Mouse (Mus musculus): ENCODE measurements at regions not wholly inside any gene's neighbourhood (a gene's known extent, or its start where the extent isn't known, plus 50 kb on each side); places are given as distances from the start of the nearest gene placed in this dataset.

DNA sequence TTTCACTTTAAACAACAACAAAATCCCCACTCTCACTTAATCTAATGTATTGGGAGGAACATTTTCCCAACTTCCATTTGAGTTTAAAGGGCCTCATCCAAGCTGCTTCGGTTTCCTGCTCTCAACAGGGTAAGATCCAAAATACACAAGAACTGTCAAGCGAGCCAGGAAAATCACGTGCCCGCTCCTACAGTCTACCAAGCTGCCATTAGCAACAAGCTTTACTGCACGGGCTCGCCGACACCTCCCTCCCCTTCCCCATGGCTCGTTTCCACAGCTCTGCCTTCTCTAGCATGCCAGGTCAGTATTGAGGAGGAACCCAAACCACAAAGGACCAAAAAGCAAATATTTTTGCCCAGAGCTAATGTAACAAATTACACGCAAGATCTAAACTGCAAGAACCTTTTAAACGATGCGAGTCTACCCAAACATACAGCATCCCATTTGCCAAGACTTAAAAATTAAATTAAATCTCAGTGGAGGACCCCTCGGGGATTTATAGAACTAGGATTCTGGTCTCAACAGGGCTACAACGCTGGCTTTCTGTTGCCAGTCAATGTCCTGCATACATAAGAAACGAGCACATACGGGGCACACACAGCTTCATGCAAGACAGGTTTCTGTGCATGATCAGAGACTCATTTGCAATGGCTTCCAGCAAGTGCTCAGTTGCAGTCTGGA is 435.4 kb upstream of the Jarid2 start:
- no peak for DNase-seq (ENCODE audit: low spot score in 2 of 2)

DNA sequence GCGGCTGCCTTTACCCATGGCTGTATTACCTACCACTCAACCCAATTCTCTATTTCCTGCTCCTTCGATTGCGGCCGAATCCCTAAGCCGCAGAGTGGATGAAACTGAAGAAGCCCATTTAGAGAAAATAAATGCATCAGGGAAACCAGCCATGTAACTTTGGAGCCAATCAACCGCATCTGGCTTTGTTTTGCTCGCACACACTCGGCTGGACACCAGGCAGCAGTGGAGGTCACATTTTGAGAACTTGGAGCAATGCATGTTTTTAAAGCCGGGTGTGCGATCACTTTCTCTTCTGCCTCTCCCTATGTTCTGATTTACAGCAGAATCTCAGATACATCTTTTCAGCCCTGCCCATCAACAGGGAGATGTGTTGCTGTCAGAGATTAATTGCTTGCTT is 433.7 kb upstream of the Jarid2 start:
- no peak for DNase-seq (ENCODE audit: low spot score in 2 of 2)

- no peak for DNase-seq (ENCODE audit: low spot score in 2 of 2)
These were observed 428.7 kb upstream of the Jarid2 start for GRCm38 (mm10) chr13:44300611-44301010.

DNA sequence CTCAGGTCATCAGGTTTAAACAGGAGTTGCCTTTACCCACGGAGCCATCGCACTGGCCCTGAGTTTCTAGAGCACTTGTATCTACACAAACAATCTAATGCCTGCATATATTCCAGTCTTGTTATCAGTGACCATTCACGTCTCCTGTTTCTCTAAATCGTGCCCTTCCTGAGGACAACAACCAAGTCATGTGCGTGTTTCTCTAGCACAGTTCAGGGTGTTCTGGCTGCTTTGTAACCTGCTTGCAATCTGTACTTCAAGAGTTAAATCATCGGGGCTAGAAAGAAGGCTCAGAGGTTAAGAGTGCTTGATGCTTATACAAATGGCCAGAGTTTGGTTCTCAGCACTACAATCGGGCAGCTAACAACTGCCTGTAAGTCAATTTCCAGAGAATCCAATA is 428.1 kb upstream of the Jarid2 start:
- no peak for DNase-seq (ENCODE audit: low spot score in 2 of 2)

DNA sequence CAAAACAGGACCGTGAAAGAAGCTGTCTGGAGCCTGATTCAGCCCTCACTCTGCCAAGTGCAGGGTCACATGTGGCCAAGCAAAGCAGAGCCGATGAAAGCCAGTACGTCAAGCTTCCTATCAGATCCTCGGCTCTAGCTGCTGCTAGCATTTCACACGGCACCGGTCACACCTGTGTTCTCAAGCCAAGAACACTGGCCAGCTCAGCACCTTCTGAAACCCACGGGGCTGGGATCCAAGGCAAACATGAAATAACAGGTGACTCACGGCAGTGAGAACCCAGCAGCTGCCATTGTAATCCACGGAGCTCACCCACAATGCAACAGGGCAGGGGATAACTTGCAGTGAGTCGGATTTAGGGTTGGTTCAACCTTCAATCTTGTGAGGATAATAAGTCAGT is 427.3 kb upstream of the Jarid2 start:
- DNase-seq (ENCODE audit: low spot score in 2 of 2) = no peak

- DNase-seq (ENCODE audit: low spot score in 2 of 2) = peak in 1 of 2 experiments; percentile 38
These were observed 423.9 kb upstream of the Jarid2 start for GRCm38 (mm10) chr13:44305134-44305991.

- no peak for DNase-seq (ENCODE audit: low spot score in 2 of 2)
These were observed 422.8 kb upstream of the Jarid2 start for GRCm38 (mm10) chr13:44306275-44307050.

DNA sequence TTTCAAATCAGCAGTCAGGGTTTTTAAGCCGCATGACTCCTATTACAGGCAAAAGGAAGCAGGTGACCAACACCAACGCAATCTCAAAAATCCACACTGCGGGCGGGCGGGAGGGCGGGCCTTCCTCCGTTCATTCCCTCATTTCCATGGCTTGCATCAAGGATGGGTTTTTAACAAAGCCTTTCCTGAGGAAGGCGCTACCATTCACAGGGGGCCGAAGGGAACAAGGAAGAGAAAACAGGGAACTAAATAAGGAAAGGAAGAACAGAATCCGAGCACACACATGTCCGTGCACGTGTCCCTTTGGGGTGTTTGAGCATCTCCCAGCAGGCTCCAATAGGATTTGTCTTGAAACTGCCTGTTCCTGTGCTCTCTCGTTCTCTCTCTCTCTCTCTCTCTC is 421.0 kb upstream of the Jarid2 start:
- DNase-seq (ENCODE audit: low spot score in 2 of 2) = no peak

DNA sequence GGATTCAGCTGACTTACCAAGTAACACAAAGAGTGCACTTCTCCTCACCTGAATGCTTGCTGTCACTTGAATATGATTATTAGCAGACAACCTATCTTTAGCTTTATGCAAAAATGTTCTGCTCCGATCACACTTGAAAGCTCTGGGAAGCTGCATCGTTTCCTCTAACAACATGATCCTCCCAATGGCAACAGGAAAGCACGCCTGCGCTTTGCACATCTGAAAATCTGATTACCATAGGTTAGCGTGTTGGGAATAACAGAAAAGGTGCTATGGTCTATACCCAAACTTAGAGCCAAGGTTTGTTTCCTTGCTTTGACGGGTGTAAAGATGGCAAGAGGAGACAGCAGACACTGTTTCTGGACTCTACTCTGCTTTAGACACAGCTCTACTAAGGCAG is 417.0 kb upstream of the Jarid2 start:
- no peak for DNase-seq (ENCODE audit: low spot score in 2 of 2)

GRCm38 (mm10) chr13:44316747-44317446 is 412.4 kb upstream of the Jarid2 start:
- no peak for DNase-seq (ENCODE audit: low spot score in 2 of 2)

GRCm38 (mm10) chr13:44317596-44317995 is 411.7 kb upstream of the Jarid2 start:
- DNase-seq (ENCODE audit: low spot score in 2 of 2) = no peak

DNA sequence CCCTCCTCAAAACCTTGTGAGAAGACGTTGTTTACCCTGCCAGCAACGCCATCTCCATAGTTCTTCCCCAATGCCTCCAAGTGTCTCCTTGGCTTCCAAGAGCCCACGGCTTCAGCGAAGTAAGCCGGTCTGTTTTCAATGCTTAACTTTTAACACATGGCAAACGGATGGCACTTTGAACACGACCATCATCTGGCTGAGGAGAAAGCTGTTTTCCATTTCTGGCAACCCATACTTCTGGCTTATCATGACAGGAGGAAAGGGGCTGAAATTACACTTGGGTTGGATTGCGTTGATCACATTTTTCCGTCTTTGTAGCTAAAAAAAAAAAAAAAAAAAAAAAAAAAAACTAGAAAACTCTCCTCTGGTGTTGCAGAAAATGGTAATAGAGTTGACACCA is 410.2 kb upstream of the Jarid2 start:
- no peak for DNase-seq (ENCODE audit: low spot score in 2 of 2)

DNA sequence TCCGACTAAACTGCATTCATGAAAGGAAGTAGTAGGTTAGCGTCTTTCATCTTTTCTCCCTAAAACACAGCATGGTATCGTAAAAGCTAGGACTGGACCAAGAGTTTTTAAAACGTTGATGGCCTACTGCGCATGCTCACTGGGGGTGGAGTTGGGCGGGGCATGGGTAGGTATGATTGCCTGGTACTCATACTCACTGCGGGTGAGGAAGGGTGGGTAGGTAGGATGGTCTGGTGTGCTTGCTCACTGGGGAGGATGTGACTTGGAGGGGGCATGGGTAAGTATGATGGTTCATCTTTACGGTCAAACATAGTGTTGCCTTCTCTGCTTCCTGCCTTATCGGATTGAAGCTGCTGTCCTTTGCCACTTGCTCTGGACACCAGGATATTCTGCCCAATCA is 409.8 kb upstream of the Jarid2 start:
- no peak for DNase-seq (ENCODE audit: low spot score in 2 of 2)

DNA sequence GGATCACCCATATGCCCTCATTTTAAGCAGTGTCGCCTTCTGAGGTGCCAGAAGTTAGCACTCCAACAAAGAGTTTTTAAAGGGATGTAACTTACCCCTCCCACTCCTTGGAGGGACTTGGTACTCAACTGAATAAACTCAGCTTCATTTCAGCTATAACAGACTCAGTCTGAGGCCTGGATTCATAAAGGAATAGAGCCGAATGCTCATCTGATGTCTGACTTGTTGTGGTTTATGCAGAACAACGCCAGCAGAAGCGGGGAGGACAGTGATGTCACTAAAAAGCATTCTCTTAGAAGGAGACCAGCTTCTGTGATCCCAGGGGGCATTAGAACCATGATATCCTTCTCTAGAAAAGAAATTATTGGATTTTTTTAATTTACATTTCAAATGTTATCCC is 409.0 kb upstream of the Jarid2 start:
- no peak for DNase-seq (ENCODE audit: low spot score in 2 of 2)

- DNase-seq (ENCODE audit: low spot score in 2 of 2) = no peak
These were observed 408.2 kb upstream of the Jarid2 start for GRCm38 (mm10) chr13:44321009-44321596.

GRCm38 (mm10) chr13:44328416-44328815 is 400.9 kb upstream of the Jarid2 start:
- no peak for DNase-seq (ENCODE audit: low spot score in 2 of 2)

GRCm38 (mm10) chr13:44329161-44329560 is 400.1 kb upstream of the Jarid2 start:
- DNase-seq (ENCODE audit: low spot score in 2 of 2) = no peak

- DNase-seq (ENCODE audit: low spot score in 2 of 2) = no peak
These were observed 399.6 kb upstream of the Jarid2 start for GRCm38 (mm10) chr13:44329701-44330100.

GRCm38 (mm10) chr13:44332716-44333240 is 396.5 kb upstream of the Jarid2 start:
- no peak for DNase-seq (ENCODE audit: low spot score in 2 of 2)

DNA sequence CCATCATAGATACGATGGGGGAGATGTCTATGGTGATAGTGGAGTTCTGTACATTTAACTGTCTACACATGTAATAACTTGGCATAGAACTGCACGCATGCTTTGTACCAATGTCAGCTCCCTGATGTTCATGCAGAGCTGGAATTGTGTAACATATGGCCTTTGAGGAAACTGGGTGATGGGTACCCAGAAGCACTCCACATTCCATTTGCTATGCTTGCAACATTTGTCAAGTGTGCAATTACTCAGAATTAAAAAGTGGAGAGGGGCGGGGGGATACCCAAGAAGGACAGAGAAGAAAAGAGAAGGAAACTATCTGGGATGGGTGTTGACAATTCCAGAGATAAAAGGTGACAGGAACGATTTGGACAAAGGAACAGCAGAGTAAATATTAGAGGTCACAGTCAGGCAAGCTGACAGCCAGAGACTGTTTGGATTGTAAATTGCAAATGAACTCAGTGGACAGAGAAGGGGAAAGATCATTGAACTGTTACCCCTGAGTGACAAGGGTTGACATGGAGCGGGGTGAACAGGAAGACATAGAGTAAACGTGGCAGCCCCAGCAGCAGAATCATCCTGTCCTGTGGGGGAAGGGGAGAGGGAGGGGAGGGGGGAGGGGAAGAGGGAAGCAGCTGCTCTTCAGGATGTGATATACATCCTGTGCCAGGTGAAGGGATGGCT is 390.1 kb upstream of the Jarid2 start:
- no peak for DNase-seq (ENCODE audit: low spot score in 2 of 2)

DNA sequence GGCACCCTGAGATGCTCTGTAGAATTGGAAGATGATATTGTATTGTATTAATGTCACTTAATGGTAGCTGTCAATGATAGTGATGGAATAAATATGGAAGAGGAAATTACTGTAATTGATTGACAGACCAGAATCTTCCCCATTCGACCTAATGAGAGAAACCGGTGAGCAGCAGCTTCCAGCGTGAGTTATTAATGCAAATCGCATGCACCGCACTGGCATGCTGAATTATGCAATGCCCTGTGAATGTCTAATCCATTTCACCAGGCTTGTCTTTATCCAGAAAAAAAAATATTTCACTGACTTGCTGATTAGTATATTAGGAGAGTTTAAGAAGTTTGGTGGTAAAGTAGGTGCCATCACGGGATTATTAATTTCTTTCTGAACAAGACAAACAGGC is 384.2 kb upstream of the Jarid2 start:
- DNase-seq (ENCODE audit: low spot score in 2 of 2) = no peak
